Mouse (Mus musculus) lung, embryonic 14.5 days (tissue): ENCODE results near the gene Pygl. TPM values are rescaled to one million over a fixed set of nuclear protein-coding genes. Genes with fewer than 3 reads are reported as not detected.
A peak's percentile ranks its signal among the peaks of the same experiment; 100 is the strongest.

ENCODE experiments used
- ATAC-seq: fragments of 200-750 bp; cut with Nextera tagmentation; 2 replicates; pipeline ENCODE4 v1.8.0; 2017; ENCODE audit warnings: mild to moderate bottlenecking, moderate TSS enrichment, moderate library complexity; ENCODE audit not compliant: insufficient read depth
- DNase-seq: peaks from one replicate; pipeline ENCODE4 v3.0.0-alpha.2; 2015
- H3K27ac ChIP-seq: fragments of 300-500 bp; sonication (generic); 2 replicates; pipeline ENCODE4 v1.5.1; 2014; ENCODE audit warnings: low read depth, mild to moderate bottlenecking, moderate library complexity
- H3K27me3 ChIP-seq: fragments of 300-500 bp; sonication (generic); 2 replicates; pipeline ENCODE4 v1.6.1; 2014; ENCODE audit warnings: low read length, control low read depth; ENCODE audit not compliant: insufficient read depth
- H3K36me3 ChIP-seq: fragments of 300-500 bp; sonication (generic); 2 replicates; pipeline ENCODE4 v1.6.1; 2014; ENCODE audit warnings: control low read depth; ENCODE audit not compliant: insufficient read depth
- H3K4me1 ChIP-seq: fragments of 300-500 bp; sonication (generic); 2 replicates; pipeline ENCODE4 v1.6.1; 2014; ENCODE audit warnings: antibody characterized with exemption, control low read depth; ENCODE audit not compliant: insufficient read depth
- H3K4me2 ChIP-seq: fragments of 300-500 bp; sonication (generic); 2 replicates; pipeline ENCODE4 v1.6.1; 2014; ENCODE audit warnings: mild to moderate bottlenecking
- H3K4me3 ChIP-seq: fragments of 300-500 bp; sonication (generic); 2 replicates; pipeline ENCODE4 v1.5.1; 2014; ENCODE audit warnings: low read depth, low read length
- H3K9ac ChIP-seq: fragments of 300-500 bp; sonication (generic); 2 replicates; pipeline ENCODE4 v1.6.1; 2014
- H3K9me3 ChIP-seq: fragments of 300-500 bp; sonication (generic); 2 replicates; pipeline ENCODE4 v1.6.1; 2016; ENCODE audit warnings: low read depth, low read length, control low read depth
- CTCF ChIP-seq: IDR thresholded peaks from 2 replicates; pipeline ENCODE4 v1.5.1; 2016; ENCODE audit warnings: antibody characterized with exemption, low read depth
- whole genome bisulfite sequencing: fragments of 180-500 bp; shearing (Covaris S2); extraction: QIAGEN DNeasy Blood & Tissue Kit; methylation state at CpG from one replicate; pipeline ENCODE4 v1.1.7; 2014; 5-methylcytosine and 5-hydroxymethylcytosine counted together
- polyA plus RNA-seq: library from polyadenylated mRNA; unstranded; fragments of >200 nt; fragmentation: Nextera tagmentation; extraction: Ambion mirVana; gene quantifications from 2 replicates; pipeline ENCODE4 v1.2.1, GENCODE M21; 2014

Pygl gene
- 39.0 and 39.8 TPM in 2 replicates for polyA plus RNA-seq

- H3K4me3 ChIP-seq: no peak within 1 kb of the TSS
- H3K4me2 ChIP-seq: peak within 1 kb of the TSS; percentile 31; the same call in 1 of the 2 replicates
- 0 out of 2 replicates have a peak, but pooled peaks have one; percentile 11 for ATAC-seq
- H3K27ac ChIP-seq: peak within 1 kb of the TSS; percentile 72
- 60% methylated on average over 2 of the region's 2 CpGs for WGBS
- H3K4me1 ChIP-seq: peaks cover 4% of the 10 kb centered on the region; the same call in 1 of the 2 replicates
- peak; percentile 55 for DNase-seq
- no peak for TF ChIP-seq CTCF
- no peaks in the 10 kb centered on the region for H3K36me3 ChIP-seq
- no peak within 1 kb of the TSS for H3K9ac ChIP-seq
- H3K27me3 ChIP-seq: no peaks in the 10 kb centered on the region
- H3K9me3 ChIP-seq: no peaks in the 10 kb centered on the region
Observed at GRCm38 (mm10) chr12:70231294-70231693, at the start of gene Pygl. Pygl (minus strand) TSS chr12:70231488.

- Histone ChIP-seq H3K36me3 (no peaks in the 10 kb centered on the region), H3K9ac (no peak overlapping the region), H3K27me3 (no peaks in the 10 kb centered on the region), H3K4me2 (no peak overlapping the region), H3K27ac (no peak overlapping the region), H3K4me3 (no peak overlapping the region), H3K4me1 (no peaks in the 10 kb centered on the region), H3K9me3 (no peaks in the 10 kb centered on the region)
- no peak for DNase-seq
- WGBS: 81% methylated on average over 2 of the region's 2 CpGs
- no peak for TF ChIP-seq CTCF
- ATAC-seq: no peak
Observed at GRCm38 (mm10) chr12:70280930-70281329, 49.6 kb upstream of the Pygl start.

DNA sequence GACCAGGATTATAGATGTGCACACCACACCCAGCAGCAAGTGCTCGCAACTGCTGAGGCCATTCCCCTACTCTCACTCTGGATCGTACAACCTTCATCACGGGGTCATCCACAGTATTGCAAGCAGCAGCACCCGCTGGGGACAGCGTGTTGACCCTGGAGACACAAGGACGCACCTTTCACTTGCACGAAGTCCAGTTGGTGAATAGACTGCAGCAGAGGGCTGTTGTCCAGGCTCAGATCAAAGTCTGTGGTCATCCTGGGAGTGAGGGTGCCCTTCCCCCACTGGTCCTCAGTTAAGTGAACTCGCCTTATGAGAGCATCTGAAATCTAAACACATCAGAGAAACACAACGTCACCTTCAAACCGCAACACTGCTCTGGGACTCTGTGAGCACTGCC lies 49.1 kb upstream of the Pygl start:
- DNase-seq (no peak), ATAC-seq (no peak)
- Histone ChIP-seq H3K27me3 (no peaks in the 10 kb centered on the region), H3K4me2 (no peak overlapping the region), H3K27ac (no peak overlapping the region), H3K9ac (no peak overlapping the region), H3K36me3 (no peaks in the 10 kb centered on the region), H3K4me1 (no peaks in the 10 kb centered on the region), H3K4me3 (no peak overlapping the region), H3K9me3 (no peaks in the 10 kb centered on the region)
- TF ChIP-seq CTCF: no peak
- 68% methylated on average over 10 of the region's 10 CpGs for WGBS

- H3K9me3 ChIP-seq: no peaks in the 10 kb centered on the region
- no peaks in the 10 kb centered on the region for H3K36me3 ChIP-seq
- TF ChIP-seq CTCF: no peak
- no peak overlapping the region for H3K4me2 ChIP-seq
- no peaks in the 10 kb centered on the region for H3K27me3 ChIP-seq
- ATAC-seq (no peak), DNase-seq (no peak)
- H3K4me3 ChIP-seq: no peak overlapping the region
- H3K9ac ChIP-seq: no peak overlapping the region
- H3K4me1 ChIP-seq: no peaks in the 10 kb centered on the region
- WGBS: 56% methylated on average over 12 of the region's 12 CpGs
- no peak overlapping the region for H3K27ac ChIP-seq
Observed at GRCm38 (mm10) chr12:70277071-70277939, 46.0 kb upstream of the Pygl start.

DNA sequence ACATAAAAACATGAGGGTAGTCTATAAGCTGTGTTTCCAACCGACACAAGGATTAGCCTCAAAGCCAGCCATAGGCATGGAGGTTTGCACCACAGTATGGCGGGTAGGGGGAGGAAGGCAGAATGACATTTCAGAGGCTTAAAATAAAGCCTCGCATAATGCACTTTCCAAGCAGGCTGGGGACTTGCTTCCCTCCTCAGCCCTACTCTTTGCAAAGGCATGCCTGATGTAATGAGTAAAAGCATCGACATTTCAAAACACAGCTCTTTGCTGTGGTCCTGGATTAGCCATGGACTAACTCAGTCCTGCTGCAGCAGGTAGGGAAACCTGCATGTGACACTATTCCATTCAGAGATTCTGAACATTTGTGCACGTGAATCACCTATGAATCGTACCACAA lies 38.4 kb upstream of the Pygl start:
- ATAC-seq: no peak
- Histone ChIP-seq H3K4me3 (no peak overlapping the region), H3K27me3 (no peaks in the 10 kb centered on the region), H3K27ac (no peak overlapping the region), H3K36me3 (no peaks in the 10 kb centered on the region), H3K9ac (no peak overlapping the region), H3K9me3 (no peaks in the 10 kb centered on the region), H3K4me2 (no peak overlapping the region), H3K4me1 (no peaks in the 10 kb centered on the region)
- no peak for DNase-seq
- 81% methylated on average over 6 of the region's 6 CpGs for WGBS
- no peak for TF ChIP-seq CTCF

DNA sequence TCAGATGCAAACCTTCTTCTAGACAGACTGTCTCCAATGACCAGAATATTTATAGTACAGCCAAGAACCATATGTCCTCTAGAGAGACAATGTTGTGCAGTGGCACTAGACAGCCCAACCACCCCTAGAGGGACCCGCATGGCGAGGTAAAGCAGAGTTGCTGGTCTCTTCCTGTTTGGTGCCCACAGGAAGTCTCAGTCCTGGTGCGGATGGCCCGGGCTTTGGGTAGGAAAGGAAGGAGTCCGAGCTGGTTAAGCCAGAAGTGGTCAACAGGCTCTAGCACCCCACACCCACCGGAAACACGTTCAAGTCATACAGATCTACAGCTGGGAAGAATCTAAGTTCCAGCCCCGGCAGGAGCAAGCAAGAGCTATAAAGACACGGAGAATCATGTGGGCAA lies 36.0 kb upstream of the Pygl start:
- Histone ChIP-seq H3K9me3 (no peaks in the 10 kb centered on the region), H3K9ac (no peak overlapping the region), H3K4me3 (no peak overlapping the region), H3K4me2 (no peak overlapping the region), H3K27me3 (no peaks in the 10 kb centered on the region), H3K27ac (no peak overlapping the region), H3K36me3 (no peaks in the 10 kb centered on the region), H3K4me1 (no peaks in the 10 kb centered on the region)
- ATAC-seq (no peak), DNase-seq (no peak)
- TF ChIP-seq CTCF: no peak
- WGBS: 81% methylated on average over 9 of the region's 9 CpGs

DNA sequence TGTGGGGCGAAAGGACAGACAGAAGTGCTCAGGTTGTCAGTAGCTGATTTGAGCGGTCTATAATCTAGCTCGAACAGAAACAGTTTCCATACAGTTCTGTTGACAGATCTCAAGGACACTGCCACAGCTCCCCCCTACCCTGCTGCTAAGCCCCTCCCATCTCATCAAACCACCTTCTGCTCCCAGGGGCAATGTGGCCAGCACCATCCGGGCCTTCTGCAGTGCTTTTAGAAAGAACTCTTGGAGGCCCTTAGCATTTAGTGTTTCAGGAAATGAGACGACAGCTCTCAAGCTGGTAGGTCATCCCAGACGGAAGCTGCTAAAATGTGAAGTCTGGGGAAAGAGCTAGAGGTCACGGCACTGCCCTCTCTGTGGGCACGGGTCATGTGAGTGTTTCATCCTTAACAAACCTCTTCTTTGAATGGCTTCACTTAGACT lies 35.2 kb upstream of the Pygl start:
- H3K9ac ChIP-seq: no peak overlapping the region
- H3K4me3 ChIP-seq: no peak overlapping the region
- no peak overlapping the region for H3K27ac ChIP-seq
- H3K36me3 ChIP-seq: no peaks in the 10 kb centered on the region
- H3K4me2 ChIP-seq: no peak overlapping the region
- no peak for DNase-seq
- H3K4me1 ChIP-seq: no peaks in the 10 kb centered on the region
- 39% methylated on average over 8 of the region's 8 CpGs for WGBS
- no peaks in the 10 kb centered on the region for H3K9me3 ChIP-seq
- no peaks in the 10 kb centered on the region for H3K27me3 ChIP-seq
- ATAC-seq: no peak
- no peak for TF ChIP-seq CTCF
